Mouse (Mus musculus) brain, adult 2 months (tissue): Measurements from ENCODE around the gene Trmt44.
A peak's percentile ranks its signal among the peaks of the same experiment; 100 is the strongest.
"Not testable (repeated sequence)": the region's sequence is repeated elsewhere in the genome, so short reads cannot be mapped to it uniquely, and the experiment has no call there.

ENCODE experiments used
- DNase-seq: peaks from one replicate; pipeline ENCODE4 v3.0.0; 2011; ENCODE audit warnings: low read depth, low spot score

Trmt44 gene

GRCm38 (mm10) chr5:35592081-35592736, 17.3 kb upstream of the Trmt44 start:
- DNase-seq = no peak

DNA sequence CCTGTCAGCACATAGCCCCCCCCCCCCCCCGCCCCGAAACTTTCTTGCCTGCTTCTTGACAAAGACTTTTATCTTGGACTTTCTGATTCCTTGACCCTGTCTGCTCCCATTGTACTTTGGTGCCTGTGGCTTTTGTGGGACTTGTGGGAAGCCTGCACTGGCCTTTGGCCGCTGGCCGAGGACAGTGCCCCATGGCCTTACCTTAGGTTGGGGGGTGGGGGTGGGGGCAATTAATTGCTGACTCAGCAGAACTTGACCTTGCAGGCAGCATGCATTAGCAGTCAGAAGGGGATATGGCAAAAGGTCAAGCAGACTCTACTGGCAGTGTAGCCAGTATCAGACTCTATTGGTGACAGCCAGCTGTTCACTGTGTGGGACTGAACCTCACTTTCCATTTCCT, 16.6 kb upstream of the Trmt44 start:
- no peak for DNase-seq

DNA sequence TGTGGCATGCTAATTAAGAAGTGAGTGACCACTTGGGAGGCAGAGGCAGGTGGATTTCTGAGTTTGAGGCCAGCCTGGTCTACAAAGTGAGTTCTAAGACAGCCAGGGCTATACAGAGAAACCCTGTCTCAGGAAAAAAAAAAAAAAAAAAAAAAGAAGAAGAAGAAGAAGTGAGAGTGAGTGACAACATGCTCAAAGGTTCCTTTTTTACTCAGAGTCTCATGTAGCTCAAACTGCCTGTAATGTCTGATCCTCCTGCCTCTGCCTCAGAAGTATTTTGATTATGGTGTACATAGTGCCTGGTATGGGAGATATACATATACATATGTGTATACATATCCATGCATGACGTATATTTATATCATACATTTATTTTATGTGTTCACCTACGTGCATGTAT, 9.4 kb upstream of the Trmt44 start:
- not testable (repeated sequence) for DNase-seq

DNA sequence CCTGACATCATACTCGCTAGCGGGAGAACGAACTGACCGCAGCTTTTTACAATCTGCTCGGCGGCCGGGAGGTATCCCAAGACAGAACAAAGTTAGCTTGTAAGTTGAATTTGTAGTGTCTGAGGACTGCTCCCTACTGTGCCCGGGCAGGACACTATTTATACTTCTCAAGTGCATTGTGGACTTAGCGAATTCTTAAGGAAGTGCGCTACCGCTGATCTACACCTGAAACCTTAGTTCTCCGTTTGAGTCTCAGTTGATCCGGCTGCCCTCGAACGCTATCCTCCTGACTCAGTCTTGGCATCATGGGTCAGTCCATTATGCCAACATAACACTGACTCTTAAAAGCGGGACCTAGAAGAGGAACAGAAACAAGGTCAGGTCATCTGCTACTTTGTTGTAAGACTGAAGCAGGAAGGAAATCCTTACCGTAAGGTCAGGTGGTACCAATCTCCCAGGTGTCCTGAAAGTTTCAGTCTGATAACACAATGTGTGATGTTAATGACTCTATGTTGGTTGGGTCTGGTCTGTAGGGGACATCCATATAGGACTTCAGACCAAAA, 8.4 kb upstream of the Trmt44 start:
- DNase-seq = peak; percentile 17

GRCm38 (mm10) chr5:35582445-35583220, 7.8 kb upstream of the Trmt44 start, which contains the start of gene Acox3:
Gene Acox3, plus strand, starts transcription at chr5:35583040.
- peak; percentile 99 for DNase-seq

GRCm38 (mm10) chr5:35580156-35580922, 5.5 kb upstream of the Trmt44 start:
- DNase-seq = no peak

DNA sequence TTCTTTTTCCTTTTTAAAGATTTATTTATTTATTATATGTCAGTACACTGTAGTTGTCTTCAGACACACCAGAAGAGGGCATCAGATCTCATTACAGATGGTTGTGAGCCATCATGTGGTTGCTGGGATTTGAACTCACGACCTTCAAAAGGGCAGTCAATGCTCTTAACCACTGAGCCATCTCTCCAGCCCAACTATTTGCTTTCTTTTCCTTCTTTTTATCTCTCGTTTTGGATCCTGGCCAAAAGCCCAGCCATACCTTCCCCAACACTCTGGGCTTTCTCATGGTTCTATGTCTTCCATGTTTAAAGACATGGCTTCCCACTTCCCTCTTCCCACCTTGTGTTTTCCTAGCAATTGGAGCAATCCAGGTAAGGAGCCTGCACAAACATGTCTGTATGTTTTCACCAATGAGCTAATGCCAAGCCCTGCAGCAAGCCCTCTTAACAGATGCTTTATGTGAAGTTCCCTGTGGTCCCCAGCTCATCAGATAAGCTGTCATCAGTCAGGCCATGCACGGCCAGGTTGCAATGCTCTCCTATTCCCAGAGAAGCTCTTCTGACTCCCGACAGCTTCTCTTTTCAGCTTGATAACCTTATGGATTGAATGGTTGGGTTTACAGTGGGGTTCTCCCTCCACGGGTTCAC, 4.5 kb upstream of the Trmt44 start:
- DNase-seq = no peak

DNA sequence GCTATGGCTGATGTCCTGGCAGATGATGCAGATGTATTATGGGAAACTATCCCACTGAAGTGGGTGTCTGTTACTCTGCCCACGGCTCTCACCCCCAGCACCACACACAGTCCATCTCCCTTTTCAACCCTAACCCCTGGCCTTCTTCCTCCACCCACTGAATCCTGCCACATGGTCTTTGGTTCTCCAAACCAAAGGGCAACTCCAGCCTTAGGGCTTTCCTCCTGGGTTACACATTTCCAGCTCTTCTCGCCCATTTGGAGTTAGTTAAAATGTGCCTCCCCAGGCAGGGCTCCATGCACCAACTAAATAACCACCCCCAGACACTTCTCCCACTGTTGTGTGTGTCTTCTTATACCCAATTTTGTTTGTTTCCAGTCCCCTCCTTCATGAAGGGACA, 3.5 kb upstream of the Trmt44 start:
- DNase-seq = no peak

GRCm38 (mm10) chr5:35576409-35577020, 1.6 kb upstream of the Trmt44 start:
- DNase-seq = no peak

DNA sequence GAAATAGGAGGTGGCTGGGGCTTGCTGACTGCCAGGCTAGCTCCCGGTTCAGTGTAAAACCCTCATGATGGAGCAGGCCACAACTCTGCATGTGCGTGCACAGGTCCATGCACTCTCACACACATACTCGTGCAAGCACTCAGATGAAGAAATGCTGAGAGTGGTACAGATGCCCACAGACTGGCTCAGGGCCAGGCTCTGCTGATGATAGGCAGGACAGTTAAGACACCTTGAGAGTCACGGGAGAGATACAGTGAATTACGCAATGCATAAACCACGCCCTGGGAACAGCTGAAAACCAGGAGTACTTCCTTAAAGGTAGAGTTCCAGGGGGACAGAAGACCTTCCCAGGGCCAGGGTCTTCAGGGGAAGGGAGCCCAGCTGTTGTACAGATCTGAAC, 3.3 kb downstream of the Trmt44 start:
- no peak for DNase-seq

GRCm38 (mm10) chr5:35566632-35567031, 8.2 kb downstream of the Trmt44 start:
- peak; percentile 56 for DNase-seq

GRCm38 (mm10) chr5:35565217-35565616, 9.7 kb downstream of the Trmt44 start:
- DNase-seq = no peak

DNA sequence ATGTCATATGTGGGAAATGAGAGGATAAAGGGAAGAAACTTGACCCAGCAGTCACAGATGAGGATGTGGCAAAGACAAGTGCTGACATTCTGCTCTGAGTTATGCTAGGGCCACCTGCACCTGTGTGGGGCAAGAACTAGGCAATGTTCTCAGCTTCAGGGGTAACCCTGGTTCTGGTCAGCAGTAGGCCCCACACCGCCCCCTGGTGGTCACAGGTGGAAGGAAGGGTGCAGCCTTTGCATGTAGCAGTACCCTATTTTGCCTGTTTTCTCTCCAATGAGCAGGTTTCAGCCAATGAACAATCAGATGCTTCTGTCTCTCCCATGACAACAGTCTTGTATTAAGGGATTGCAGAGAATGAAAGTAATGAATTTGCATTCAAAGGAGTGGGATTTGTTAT, 11.4 kb downstream of the Trmt44 start:
- DNase-seq = peak; percentile 77

DNA sequence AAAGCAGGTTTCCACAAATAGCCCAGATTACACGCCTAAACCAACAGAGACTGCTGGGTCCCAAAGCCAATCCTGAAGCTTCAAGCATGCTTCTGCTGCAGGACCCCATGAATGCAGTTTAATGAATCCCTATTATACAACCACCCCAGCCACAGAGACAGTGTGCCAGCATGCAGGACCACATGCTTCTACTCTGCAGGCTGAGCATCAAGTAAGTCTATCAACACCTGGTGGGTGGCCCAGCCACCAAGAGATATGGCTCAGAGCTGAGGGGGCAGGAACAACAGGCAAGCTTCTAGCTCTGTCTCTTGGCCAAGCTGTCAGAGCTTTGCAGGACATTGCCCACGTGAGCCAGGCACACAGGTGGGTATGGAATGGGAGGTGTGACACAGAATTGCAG, 12.3 kb downstream of the Trmt44 start:
- DNase-seq = peak; percentile 71

- no peak for DNase-seq
Observed at GRCm38 (mm10) chr5:35559447-35559846, 15.4 kb downstream of the Trmt44 start.

GRCm38 (mm10) chr5:35557946-35558621, 16.8 kb downstream of the Trmt44 start:
- peak; percentile 33 for DNase-seq

DNA sequence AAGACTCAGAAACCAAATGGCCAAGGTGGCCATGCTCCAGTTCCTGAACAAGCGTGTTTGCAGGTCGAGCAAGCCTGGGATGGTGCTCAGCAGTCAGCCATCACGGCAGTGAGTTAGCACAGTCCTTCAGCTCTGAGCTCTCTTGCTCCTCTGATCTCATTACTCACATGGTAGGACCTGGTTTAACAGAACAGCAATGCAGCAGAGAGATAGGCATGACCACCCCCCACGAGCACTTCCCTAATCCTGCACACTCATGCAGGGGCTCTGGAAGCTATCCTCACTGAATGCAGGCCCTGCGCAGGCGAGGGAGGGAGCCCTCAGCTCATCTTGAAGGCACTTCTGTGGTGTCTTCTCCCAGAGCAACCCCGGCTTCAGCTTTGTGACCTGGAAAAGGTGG, 18.5 kb downstream of the Trmt44 start:
- no peak for DNase-seq

GRCm38 (mm10) chr5:35552838-35553539, 21.9 kb downstream of the Trmt44 start:
- DNase-seq = no peak

GRCm38 (mm10) chr5:35551855-35552837, 22.7 kb downstream of the Trmt44 start:
- peak; percentile 84 for DNase-seq
